Mouse (Mus musculus): ENCODE data around the gene Lkaaear1. TPM values are rescaled to one million over a fixed set of nuclear protein-coding genes. Genes with fewer than 3 reads are reported as not detected.

The Lkaaear1 gene
- total and polyA plus RNA-seq, 2 experiments from 2014 or later = not detected

- H3K4me2 ChIP-seq (ENCODE audit: low read depth) = no peak overlapping the region
- ATAC-seq (no peak), DNase-seq (no peak)
- no peaks in the 10 kb centered on the region for H3K36me3 ChIP-seq (ENCODE audit: insufficient read depth)
- no peak overlapping the region for H3K4me3 ChIP-seq (ENCODE audit: low read depth, low read length)
- WGBS = 66% methylated on average over 3 of the region's 3 CpGs
- H3K4me1 ChIP-seq (ENCODE audit: insufficient read depth) = peaks cover 21% of the 10 kb centered on the region
- no peaks in the 10 kb centered on the region for H3K9me3 ChIP-seq (ENCODE audit: low read length)
- TF ChIP-seq CTCF (IDR thresholded peaks at IDR 0.05; ENCODE audit: low read depth) = no peak
- no peak overlapping the region for H3K9ac ChIP-seq
- H3K27me3 ChIP-seq (ENCODE audit: insufficient read depth, low read length) = peaks cover 13% of the 10 kb centered on the region
- no peak overlapping the region for H3K27ac ChIP-seq (ENCODE audit: low read depth, low read length)
Measured at GRCm38 (mm10) chr2:181677755-181678098, 20.5 kb downstream of the Lkaaear1 start.

- H3K9me3 ChIP-seq (ENCODE audit: low read length) = no peaks in the 10 kb centered on the region
- H3K36me3 ChIP-seq (ENCODE audit: insufficient read depth) = no peaks in the 10 kb centered on the region
- no peak overlapping the region for H3K4me3 ChIP-seq (ENCODE audit: low read depth, low read length)
- peaks cover 18% of the 10 kb centered on the region for H3K27me3 ChIP-seq (ENCODE audit: insufficient read depth, low read length)
- H3K4me1 ChIP-seq (ENCODE audit: insufficient read depth) = peaks cover 19% of the 10 kb centered on the region
- 56% methylated on average over 5 of the region's 5 CpGs for WGBS
- no peak for DNase-seq
- no peak for ATAC-seq
- H3K27ac ChIP-seq (ENCODE audit: low read depth, low read length) = no peak overlapping the region
- TF ChIP-seq CTCF (IDR thresholded peaks at IDR 0.05; ENCODE audit: low read depth) = peak; percentile 38; the same call in 1 of the 2 replicates
- H3K4me2 ChIP-seq (ENCODE audit: low read depth) = no peak overlapping the region
- no peak overlapping the region for H3K9ac ChIP-seq
Measured at GRCm38 (mm10) chr2:181677096-181677754, 21.0 kb downstream of the Lkaaear1 start.

- Histone ChIP-seq H3K27me3 (ENCODE audit: insufficient read depth, low read length) (peaks cover 25% of the 10 kb centered on the region), H3K36me3 (ENCODE audit: insufficient read depth) (no peaks in the 10 kb centered on the region), H3K27ac (ENCODE audit: low read depth, low read length) (peak overlapping the region; percentile 47), H3K4me2 (ENCODE audit: low read depth) (no peak overlapping the region), H3K4me3 (ENCODE audit: low read depth, low read length) (no peak overlapping the region), H3K9me3 (ENCODE audit: low read length) (no peaks in the 10 kb centered on the region), H3K9ac (no peak overlapping the region), H3K4me1 (ENCODE audit: insufficient read depth) (peaks cover 14% of the 10 kb centered on the region)
- ATAC-seq (no peak), DNase-seq (peak; percentile 72)
- WGBS = 29% methylated on average over 2 of the region's 2 CpGs
- TF ChIP-seq CTCF (IDR thresholded peaks at IDR 0.05; ENCODE audit: low read depth) = peak; percentile 52
Measured at GRCm38 (mm10) chr2:181676424-181676823, 21.8 kb downstream of the Lkaaear1 start.

DNA sequence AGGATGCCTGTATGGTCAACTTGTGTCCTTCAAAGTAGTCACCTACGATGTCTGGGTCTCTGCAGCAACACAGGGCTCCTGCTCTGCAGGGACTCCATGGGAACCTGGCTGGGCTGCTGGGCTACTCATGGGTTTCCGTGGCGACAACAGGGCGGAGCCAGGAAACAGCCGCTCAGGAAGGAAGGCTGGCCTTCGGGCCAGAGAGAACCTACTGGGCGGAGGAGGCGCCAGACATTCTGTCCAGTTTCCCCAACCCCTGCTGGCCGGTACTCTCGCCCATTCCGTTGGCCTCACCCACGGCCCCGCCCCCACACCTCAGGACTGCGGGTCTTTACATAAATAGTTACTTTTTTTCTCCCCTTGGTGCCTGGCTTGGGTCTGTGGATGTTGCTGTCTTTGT is 22.8 kb downstream of the Lkaaear1 start:
- no peak overlapping the region for H3K4me3 ChIP-seq (ENCODE audit: low read depth, low read length)
- H3K9me3 ChIP-seq (ENCODE audit: low read length) = no peaks in the 10 kb centered on the region
- 0 out of 2 replicates have a peak, but pooled peaks cover 8% of the 10 kb centered on the region for H3K4me1 ChIP-seq (ENCODE audit: insufficient read depth)
- no peak overlapping the region for H3K9ac ChIP-seq
- ATAC-seq (peak; percentile 32; the same call in 1 of the 2 replicates), DNase-seq (peak; percentile 59)
- H3K36me3 ChIP-seq (ENCODE audit: insufficient read depth) = no peaks in the 10 kb centered on the region
- peaks cover 35% of the 10 kb centered on the region for H3K27me3 ChIP-seq (ENCODE audit: insufficient read depth, low read length)
- 8% methylated on average over 14 of the region's 14 CpGs for WGBS
- H3K4me2 ChIP-seq (ENCODE audit: low read depth) = peak overlapping the region; percentile 30
- TF ChIP-seq CTCF (IDR thresholded peaks at IDR 0.05; ENCODE audit: low read depth) = no peak
- H3K27ac ChIP-seq (ENCODE audit: low read depth, low read length) = 0 out of 2 replicates have a peak overlapping the region, but pooled peaks have one; percentile 47

GRCm38 (mm10) chr2:181674934-181675333 is 23.3 kb downstream of the Lkaaear1 start:
- Histone ChIP-seq H3K27ac (ENCODE audit: low read depth, low read length) (no peak overlapping the region; the same call in 1 of the 2 replicates), H3K4me1 (ENCODE audit: insufficient read depth) (0 out of 2 replicates have a peak, but pooled peaks cover 8% of the 10 kb centered on the region), H3K36me3 (ENCODE audit: insufficient read depth) (no peaks in the 10 kb centered on the region), H3K27me3 (ENCODE audit: insufficient read depth, low read length) (peaks cover 40% of the 10 kb centered on the region), H3K9me3 (ENCODE audit: low read length) (no peaks in the 10 kb centered on the region), H3K4me2 (ENCODE audit: low read depth) (no peak overlapping the region), H3K4me3 (ENCODE audit: low read depth, low read length) (no peak overlapping the region), H3K9ac (no peak overlapping the region)
- no peak for ATAC-seq
- DNase-seq = no peak
- WGBS = 83% methylated on average over 4 of the region's 4 CpGs
- TF ChIP-seq CTCF (IDR thresholded peaks at IDR 0.05; ENCODE audit: low read depth) = no peak

DNA sequence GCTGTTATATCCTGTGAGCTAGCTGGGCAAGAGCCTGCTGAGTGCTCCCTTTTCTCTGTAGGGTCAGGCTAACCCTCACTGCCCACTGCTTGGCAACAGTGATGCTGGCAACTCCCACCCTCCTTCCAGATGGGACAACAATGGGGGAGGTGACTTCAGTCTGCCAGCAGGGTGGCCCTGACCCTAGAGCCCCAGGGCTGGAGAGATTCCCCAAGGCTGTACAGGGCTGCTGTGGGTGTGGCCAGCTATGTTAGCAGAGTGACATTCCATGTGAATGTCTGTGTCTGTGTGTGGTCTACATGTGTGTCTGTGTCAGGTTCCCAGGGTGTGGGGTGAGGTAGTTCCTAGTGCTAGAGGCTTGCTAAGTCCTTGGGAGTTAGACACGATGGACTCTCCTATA is 24.7 kb downstream of the Lkaaear1 start:
- H3K4me3 ChIP-seq (ENCODE audit: low read depth, low read length) = no peak overlapping the region
- no peak overlapping the region for H3K9ac ChIP-seq
- H3K36me3 ChIP-seq (ENCODE audit: insufficient read depth) = no peaks in the 10 kb centered on the region
- no peak for TF ChIP-seq CTCF (IDR thresholded peaks at IDR 0.05; ENCODE audit: low read depth)
- no peak for ATAC-seq
- no peaks in the 10 kb centered on the region for H3K9me3 ChIP-seq (ENCODE audit: low read length)
- no peak overlapping the region for H3K27ac ChIP-seq (ENCODE audit: low read depth, low read length)
- H3K4me1 ChIP-seq (ENCODE audit: insufficient read depth) = 0 out of 2 replicates have a peak, but pooled peaks cover 8% of the 10 kb centered on the region
- no peak overlapping the region for H3K4me2 ChIP-seq (ENCODE audit: low read depth)
- 42% methylated on average over 1 of the region's 1 CpGs for WGBS
- no peak for DNase-seq
- peaks cover 54% of the 10 kb centered on the region for H3K27me3 ChIP-seq (ENCODE audit: insufficient read depth, low read length)

- no peak for ATAC-seq
- peaks cover 62% of the 10 kb centered on the region for H3K27me3 ChIP-seq (ENCODE audit: insufficient read depth, low read length)
- no peak overlapping the region for H3K4me2 ChIP-seq (ENCODE audit: low read depth)
- H3K36me3 ChIP-seq (ENCODE audit: insufficient read depth) = no peaks in the 10 kb centered on the region
- WGBS = 28% methylated on average over 7 of the region's 7 CpGs
- H3K27ac ChIP-seq (ENCODE audit: low read depth, low read length) = no peak overlapping the region
- no peak for TF ChIP-seq CTCF (IDR thresholded peaks at IDR 0.05; ENCODE audit: low read depth)
- DNase-seq = no peak
- no peaks in the 10 kb centered on the region for H3K9me3 ChIP-seq (ENCODE audit: low read length)
- no peak overlapping the region for H3K9ac ChIP-seq
- no peak overlapping the region for H3K4me3 ChIP-seq (ENCODE audit: low read depth, low read length)
- H3K4me1 ChIP-seq (ENCODE audit: insufficient read depth) = 0 out of 2 replicates have a peak, but pooled peaks cover 8% of the 10 kb centered on the region
Measured at GRCm38 (mm10) chr2:181671984-181672383, 26.3 kb downstream of the Lkaaear1 start.

All from forebrain, postnatal 0 days (tissue).